Mouse (Mus musculus) mouse trophoblast stem cell (cell line): ENCODE results near the gene Mtmr3.

Experiments used
- in situ Hi-C, 2 experiments: fragments of 300-500 bp; cut with MseI, MboI; formaldehyde crosslinking; loops; 2 replicates in 1 of 2; 3 replicates in 1 of 2; pipeline ENCODE4 v1.15.1; 2025

Gene Mtmr3

GRCm38 (mm10) chr11:4594608-4595500 is at the start of gene Mtmr3:
Gene Mtmr3, minus strand, starts transcription at chr11:4594863.
- in situ Hi-C loops, result no loop called here

GRCm38 (mm10) chr11:4643722-4644121 is 49.1 kb upstream of the Mtmr3 start:
- in situ Hi-C loops, result no loop called here

- in situ Hi-C loops, result no loop called here
Measured at GRCm38 (mm10) chr11:4641185-4641584, 46.5 kb upstream of the Mtmr3 start.

GRCm38 (mm10) chr11:4638261-4638660 is 43.6 kb upstream of the Mtmr3 start:
- in situ Hi-C loops, result no loop called here

DNA sequence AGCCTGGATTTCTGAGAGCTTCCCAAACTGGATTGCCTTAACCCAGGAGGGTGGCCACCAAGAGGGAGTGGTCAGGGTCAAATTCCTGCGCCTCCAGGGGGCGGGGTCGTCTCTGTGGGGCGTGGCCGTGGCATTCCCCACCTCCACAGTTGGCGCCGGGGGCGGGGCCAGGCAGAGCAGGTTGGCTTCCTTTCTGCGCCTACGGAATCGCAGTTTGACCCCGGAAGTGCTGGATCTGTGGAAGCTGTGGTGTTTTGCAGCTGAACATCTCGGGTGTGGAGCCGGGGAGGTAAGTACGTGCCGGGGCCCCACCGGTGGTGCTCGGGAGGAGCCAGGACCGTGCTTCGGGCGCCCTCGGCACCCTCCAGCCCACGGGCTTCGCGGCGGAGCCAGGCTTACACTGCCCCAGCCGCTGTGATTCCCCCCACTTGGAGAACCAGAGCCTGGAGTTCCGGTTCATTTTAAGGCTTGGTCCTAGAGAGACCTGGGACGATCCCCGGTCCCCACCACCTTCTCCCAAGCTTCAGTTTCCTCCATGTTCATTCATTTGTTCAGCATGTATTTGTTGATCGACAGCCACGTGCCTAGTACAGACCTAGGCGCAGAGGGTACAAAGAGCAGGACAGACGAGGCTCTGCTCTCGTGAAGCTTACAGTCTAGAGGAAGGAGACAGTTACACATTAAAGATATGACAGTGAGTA is 43.0 kb upstream of the Mtmr3 start, which contains the start of gene Ascc2:
Ascc2 (plus strand) TSS at position 214 of the 701 bp plus-strand sequence.
- in situ Hi-C loops, result no loop called here

DNA sequence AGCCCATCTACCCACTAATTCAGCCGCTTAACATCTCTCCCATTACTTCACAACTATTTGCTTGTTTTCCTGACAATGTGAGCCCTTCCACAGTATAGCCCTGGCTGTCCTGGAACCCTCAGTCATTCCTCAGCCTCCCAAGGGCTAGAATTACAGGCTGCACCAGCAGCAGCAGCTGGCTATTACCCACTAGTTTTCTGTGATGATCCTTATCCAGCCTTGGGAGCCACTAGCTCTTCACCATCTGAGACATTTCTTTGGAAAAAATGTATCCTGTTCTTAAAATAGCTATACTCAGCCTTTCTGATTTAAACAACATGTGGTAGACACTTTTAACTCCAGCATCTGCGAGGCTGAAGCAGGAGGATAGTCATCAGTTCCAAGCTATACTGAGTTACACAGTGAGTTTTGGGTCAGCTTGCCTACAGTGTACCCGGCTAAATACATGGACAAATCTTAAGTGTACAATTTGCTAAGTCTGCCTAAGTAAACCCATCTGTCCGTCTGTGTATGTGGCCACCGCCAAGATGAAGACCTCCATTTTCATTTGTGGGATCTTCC is 42.2 kb upstream of the Mtmr3 start:
- in situ Hi-C loops, result no loop called here

- in situ Hi-C loops, result no loop called here
Measured at GRCm38 (mm10) chr11:4634395-4634794, 39.7 kb upstream of the Mtmr3 start.

DNA sequence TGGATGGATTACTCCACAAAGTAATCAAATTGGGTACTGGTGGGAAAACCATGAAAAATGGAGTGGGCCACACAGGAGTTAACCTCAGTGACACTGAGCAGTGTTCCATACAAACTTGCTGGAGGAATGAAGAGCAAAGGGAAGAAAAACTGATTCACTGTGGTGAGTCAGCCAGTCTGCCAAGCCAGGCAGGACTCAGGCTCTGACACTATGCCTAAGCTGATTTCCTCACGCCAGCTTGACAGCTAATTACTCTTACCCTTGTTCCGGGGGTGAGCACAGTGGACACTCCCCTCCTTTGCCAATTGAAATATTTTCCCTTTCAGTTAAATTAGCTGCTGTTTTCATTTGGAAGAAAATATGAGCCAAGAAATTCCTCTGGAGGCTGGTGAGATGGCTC is 38.8 kb upstream of the Mtmr3 start:
- in situ Hi-C loops, result no loop called here

DNA sequence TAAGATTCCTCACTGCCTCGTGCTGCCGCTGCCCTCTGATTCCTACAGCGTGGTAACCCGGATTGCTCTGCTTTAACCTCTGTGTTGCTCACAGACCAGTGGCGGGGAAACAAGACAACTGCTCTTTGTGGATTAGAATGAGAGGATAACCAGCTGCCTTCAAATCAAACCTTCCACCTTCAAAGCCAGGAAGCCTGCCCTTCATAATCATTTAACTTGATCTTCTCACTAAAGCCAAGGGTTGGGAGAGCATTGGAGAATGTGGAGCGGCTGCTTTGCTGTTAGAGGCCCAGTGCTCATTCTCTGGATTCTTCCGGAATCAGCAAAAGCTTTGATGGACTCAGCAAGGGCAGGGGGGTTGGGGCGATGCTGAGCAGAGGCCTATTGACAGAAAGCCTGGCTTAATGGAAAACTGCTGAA is 35.2 kb upstream of the Mtmr3 start:
- in situ Hi-C loops, result no loop called here

- in situ Hi-C loops, result no loop called here
Measured at GRCm38 (mm10) chr11:4627636-4628035, 33.0 kb upstream of the Mtmr3 start.

DNA sequence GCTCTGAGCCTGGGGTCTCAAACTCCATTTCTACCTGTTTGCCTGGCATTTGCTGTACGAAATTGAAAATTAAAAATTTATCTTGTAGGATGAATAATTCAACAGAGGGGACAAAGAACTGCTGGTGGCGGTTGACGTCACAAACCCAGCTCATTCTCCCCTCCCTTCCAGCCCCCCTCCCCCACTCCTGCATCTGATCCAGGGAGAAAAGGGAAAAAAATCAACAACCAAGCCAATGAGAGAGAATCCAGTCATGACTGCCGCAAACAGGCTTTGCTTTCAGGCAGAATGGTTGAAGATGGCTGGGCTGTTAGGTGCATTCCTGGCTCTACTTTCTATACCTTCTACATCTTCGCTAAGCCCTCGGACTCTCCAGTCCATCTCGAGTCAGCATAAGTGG is 31.3 kb upstream of the Mtmr3 start:
- in situ Hi-C loops, result no loop called here

GRCm38 (mm10) chr11:4622997-4623396 is 28.3 kb upstream of the Mtmr3 start:
- in situ Hi-C loops, result no loop called here

DNA sequence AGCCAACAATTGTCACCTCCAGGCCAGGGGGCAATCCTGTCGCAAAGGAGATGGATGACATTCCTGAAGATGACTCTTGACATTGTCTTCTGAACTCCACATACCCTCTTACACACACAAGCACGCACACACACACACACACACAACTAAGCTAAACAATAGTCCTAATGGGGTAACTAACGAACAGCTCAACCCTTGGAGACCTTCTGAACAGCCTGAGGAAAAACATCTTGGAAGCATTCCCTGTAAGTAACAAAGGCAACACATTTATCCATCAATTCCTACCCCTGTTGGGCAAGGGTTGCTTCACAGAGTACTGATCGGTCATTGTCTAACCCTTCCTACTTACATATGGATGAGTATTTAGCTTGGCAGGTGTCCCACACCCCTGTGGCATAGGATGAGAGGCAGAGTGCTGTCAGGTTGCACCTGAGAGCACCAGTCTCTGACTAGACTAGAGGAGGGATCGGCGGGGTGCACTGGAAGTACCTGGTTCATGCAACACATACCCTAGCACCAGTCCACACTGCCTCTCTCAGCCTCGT is 27.9 kb upstream of the Mtmr3 start:
- in situ Hi-C loops, result no loop called here

- in situ Hi-C loops, result no loop called here
Measured at GRCm38 (mm10) chr11:4621866-4622265, 27.2 kb upstream of the Mtmr3 start.

DNA sequence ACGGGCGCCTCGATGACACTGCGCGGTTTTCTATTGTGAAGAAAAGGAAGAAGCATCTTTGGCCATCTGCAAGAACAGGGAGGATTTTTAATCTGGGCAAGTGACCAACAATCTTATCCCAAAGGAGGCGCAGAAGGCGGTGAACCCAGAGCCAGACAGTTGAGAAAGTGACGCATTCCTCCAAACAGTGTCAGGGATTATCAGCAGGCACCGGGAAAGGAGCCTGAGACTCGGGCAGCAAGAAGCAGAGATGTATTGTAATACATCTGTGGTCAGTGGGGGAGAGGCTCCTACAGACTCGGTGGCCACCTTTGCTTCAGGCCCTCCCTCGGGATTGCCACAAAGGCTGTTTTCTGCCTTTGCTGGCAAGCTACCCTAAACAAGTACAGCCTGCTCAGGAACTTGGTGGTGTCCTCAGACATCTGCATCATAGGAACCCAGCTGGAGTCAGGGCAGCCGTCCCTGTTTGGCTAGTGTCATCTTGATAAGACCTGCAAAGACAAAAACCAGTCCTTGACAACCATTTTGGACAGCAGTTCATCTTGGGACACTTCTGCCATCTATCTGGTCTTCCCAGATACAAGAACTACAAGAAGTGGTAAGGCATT is 25.9 kb upstream of the Mtmr3 start:
- in situ Hi-C loops, result no loop called here

GRCm38 (mm10) chr11:4620017-4620485 is 25.4 kb upstream of the Mtmr3 start, which contains the start of gene Gm11032:
Gene Gm11032, plus strand, starts transcription at chr11:4620067.
- in situ Hi-C loops, result no loop called here

DNA sequence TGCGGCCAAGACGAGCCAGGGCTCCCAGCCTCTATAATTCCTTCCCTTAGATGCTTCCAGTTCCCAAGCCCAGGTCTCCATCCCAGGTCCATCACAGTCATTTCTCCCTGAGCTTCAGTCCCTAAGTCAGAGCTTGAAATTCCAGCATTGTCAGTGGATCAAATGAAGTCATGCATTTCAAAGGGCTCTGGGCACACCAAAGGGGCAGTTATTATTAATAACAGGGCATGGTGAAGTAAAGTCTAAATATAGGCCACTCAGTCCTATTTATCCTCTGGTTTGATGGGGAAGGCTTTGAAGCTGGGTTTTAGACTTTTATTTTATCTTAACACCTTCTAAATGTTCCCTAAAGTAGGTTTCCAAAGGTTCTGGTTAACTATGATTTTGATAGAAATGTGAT is 17.2 kb upstream of the Mtmr3 start:
- in situ Hi-C loops, result no loop called here

DNA sequence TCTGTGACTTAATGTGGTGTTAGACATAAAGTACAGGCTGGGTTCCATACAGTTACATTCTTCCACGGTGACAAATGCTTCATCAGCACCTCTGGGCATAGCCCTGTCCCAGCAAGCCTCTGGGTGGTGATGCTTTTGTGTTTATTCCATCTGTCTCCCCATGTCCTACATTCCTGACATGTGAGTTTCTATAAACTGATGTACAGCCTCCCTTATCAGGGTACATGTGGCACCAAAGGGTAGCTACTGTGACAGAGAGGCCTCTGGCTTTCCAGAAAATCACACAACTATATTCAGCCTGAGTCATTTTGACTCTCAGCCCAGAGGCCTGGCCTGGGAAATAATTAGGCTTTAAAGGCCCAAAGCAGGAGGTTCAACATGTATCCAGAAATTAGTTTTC is 11.9 kb upstream of the Mtmr3 start:
- in situ Hi-C loops, result no loop called here

DNA sequence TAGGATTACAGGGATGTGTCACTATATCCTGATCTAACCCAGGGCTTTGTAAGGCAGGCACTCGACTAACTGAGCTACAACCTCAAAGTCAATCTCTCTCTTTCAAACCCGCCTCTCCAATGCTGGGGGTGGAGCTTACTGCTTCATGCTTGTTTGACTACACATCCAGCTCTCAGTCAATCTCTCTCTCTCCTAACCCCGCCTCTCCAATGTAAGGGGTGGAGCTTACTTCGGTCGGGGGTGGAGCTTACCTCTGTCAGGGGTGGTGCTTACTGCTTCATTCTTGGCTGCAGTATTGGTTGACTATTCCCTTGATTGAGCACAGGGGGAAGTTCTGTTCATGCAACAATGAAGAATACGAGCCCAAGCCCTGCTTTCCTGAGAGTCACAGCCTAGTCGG is 10.8 kb upstream of the Mtmr3 start:
- in situ Hi-C loops, result no loop called here

GRCm38 (mm10) chr11:4604441-4604840 is 9.8 kb upstream of the Mtmr3 start:
- in situ Hi-C loops, result no loop called here

DNA sequence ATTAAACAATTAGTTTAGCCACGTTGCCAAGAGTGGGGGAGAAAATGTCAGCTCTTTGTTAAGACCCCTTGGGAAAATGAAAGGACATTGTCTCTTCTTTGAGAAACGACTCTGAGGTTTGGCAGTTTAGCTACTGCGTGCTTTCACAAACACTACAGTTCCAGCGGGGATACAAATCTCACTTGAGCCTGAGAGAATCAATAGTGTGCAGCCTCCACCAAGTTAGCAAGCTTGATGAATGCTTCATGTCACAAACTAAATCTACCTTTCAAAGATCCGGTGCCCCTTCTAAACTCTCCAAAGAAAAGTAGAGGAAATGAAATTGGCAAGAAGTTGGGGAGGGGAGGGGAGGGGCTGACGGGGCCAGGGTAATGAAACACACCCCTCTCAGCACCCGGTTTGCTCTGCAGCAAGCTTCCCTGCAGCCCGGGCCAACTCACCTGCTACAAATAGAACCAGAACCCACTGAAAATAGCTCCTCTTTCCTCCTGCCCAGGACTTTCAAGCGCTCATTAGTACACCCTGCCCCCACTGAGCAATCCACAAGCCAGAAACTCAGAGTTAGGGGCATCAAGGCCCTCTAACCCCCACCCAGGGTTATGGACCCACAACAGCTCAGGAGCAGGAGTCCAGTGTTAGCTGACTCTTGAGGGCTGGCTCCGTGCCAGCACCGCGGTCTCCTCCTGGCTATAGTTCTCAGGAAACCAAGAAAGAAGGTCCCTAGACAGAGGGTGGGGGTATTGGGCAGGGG is 8.2 kb upstream of the Mtmr3 start:
- in situ Hi-C loops, result no loop called here
